Mouse (Mus musculus): Measurements from ENCODE around the gene Gstcd. TPM values are rescaled to one million over a fixed set of nuclear protein-coding genes. Genes with fewer than 3 reads are reported as not detected.

The Gstcd gene
- total RNA-seq, 1 experiment = 24.2 TPM

DNA sequence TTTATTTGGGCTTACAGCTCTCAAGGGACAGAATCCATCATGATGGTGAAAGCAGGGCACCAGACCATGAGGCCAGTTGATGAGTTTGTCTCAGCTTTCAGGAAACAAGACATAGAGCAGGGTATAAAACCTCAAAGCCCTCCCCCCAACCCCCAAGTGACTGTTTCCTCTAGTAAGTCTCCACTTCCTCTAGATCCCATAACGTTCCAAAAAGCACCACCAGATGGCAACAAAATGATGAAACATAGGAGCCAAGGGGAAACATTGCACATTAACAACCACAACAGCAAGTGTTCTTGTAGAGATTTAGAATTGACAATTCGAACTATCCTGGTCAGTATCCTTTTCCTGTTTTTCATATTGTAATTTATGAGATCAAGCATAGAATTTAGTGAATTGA, 19.9 kb upstream of the Gstcd start:
- no peak overlapping the region for H3K27ac ChIP-seq (ENCODE audit: insufficient read depth, low read depth, low read length, poor library complexity, severe bottlenecking)
- H3K4me1 ChIP-seq (ENCODE audit: control insufficient read depth in 2 of 2, insufficient read depth in 2 of 2, low read length in 2 of 2, poor library complexity in 1 of 2) = no peaks in the 10 kb centered on the region
- H3K9ac ChIP-seq (ENCODE audit: insufficient read depth, low read depth, low read length, poor library complexity, severe bottlenecking) = no peak overlapping the region
- no peaks in the 10 kb centered on the region for H3K9me3 ChIP-seq (ENCODE audit: control insufficient read depth, insufficient read depth, low read depth, low read length)
- peak; percentile 29 for DNase-seq (ENCODE audit: low read depth, low spot score)
- no peak overlapping the region for H3K4me3 ChIP-seq (ENCODE audit: insufficient read depth in 1 of 2, low read depth in 1 of 2, low read length in 2 of 2, poor library complexity in 1 of 2, severe bottlenecking in 1 of 2)
- peaks cover 6% of the 10 kb centered on the region for H3K36me3 ChIP-seq (ENCODE audit: control insufficient read depth, insufficient read depth, low read length, poor library complexity, severe bottlenecking)
- TF ChIP-seq HCFC1 (IDR thresholded peaks at IDR 0.05; ENCODE audit: borderline replicate concordance, insufficient read depth, low read length) (no peak), ZC3H11A (IDR thresholded peaks at IDR 0.05; ENCODE audit: borderline replicate concordance, low read depth, low read length) (no peak), ZNF384 (IDR thresholded peaks at IDR 0.05; ENCODE audit: low read depth, low read length) (no peak), CHD2 (IDR thresholded peaks at IDR 0.05; ENCODE audit: low read depth, low read length) (no peak), MAFK (IDR thresholded peaks at IDR 0.05; ENCODE audit: insufficient read depth, low read depth, low read length) (no peak)
- in situ Hi-C loops (cut with MboI; ENCODE audit: low sequenced_read_pairs in 2 of 2, unreplicated experiment in 2 of 2) = no loop called here

DNA sequence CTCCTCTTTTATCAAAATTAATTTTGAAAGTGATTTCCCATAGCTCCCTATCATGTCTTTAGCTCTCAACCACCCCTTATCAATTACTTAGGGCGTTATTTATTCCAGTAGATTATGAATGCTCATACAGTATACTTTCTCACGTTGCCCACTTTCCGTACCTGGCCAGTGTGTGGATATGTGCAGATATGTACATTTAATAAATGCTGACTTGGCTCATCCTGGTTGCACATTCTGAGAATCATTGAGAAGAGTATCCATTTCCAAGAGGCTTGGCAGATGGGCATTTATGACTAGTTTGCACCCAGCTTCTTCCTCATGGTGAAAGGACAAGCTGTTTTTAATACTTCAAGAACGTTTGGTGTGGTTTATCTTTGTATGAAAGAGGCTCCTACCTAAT, 18.0 kb upstream of the Gstcd start:
- DNase-seq (ENCODE audit: low read depth, low spot score) = no peak
- Histone ChIP-seq H3K9ac (ENCODE audit: insufficient read depth, low read depth, low read length, poor library complexity, severe bottlenecking) (no peak overlapping the region), H3K27ac (ENCODE audit: insufficient read depth, low read depth, low read length, poor library complexity, severe bottlenecking) (no peak overlapping the region), H3K36me3 (ENCODE audit: control insufficient read depth, insufficient read depth, low read length, poor library complexity, severe bottlenecking) (peaks cover 6% of the 10 kb centered on the region), H3K9me3 (ENCODE audit: control insufficient read depth, insufficient read depth, low read depth, low read length) (no peaks in the 10 kb centered on the region), H3K4me1 (ENCODE audit: control insufficient read depth in 2 of 2, insufficient read depth in 2 of 2, low read length in 2 of 2, poor library complexity in 1 of 2) (no peaks in the 10 kb centered on the region), H3K4me3 (ENCODE audit: insufficient read depth in 1 of 2, low read depth in 1 of 2, low read length in 2 of 2, poor library complexity in 1 of 2, severe bottlenecking in 1 of 2) (no peak overlapping the region)
- no peak for TF ChIP-seq CHD2 (IDR thresholded peaks at IDR 0.05; ENCODE audit: low read depth, low read length)
- TF ChIP-seq ZC3H11A (IDR thresholded peaks at IDR 0.05; ENCODE audit: borderline replicate concordance, low read depth, low read length) = no peak
- TF ChIP-seq MAFK (IDR thresholded peaks at IDR 0.05; ENCODE audit: insufficient read depth, low read depth, low read length) = no peak
- no peak for TF ChIP-seq ZNF384 (IDR thresholded peaks at IDR 0.05; ENCODE audit: low read depth, low read length)
- no peak for TF ChIP-seq HCFC1 (IDR thresholded peaks at IDR 0.05; ENCODE audit: borderline replicate concordance, insufficient read depth, low read length)
- in situ Hi-C loops (cut with MboI; ENCODE audit: low sequenced_read_pairs in 2 of 2, unreplicated experiment in 2 of 2) = no loop called here

DNA sequence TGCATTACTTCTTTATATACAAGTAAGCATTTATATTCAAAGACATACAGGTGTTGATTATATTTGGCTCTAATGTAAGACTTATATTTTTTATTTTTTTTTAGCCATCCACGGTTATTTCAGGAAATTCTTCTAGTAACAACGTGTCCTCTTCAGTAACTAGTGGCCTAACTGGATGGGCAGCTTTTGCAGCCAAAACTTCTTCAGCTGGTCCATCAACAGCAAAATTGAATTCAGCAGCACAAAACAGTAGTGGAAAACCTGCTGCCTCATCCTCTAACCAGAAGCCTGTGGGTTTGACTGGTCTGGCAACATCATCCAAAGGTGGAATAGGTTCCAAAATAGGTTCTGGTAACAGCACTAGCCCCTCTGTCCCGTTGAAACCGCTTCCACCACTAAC, 16.9 kb upstream of the Gstcd start:
- Histone ChIP-seq H3K4me1 (ENCODE audit: control insufficient read depth in 2 of 2, insufficient read depth in 2 of 2, low read length in 2 of 2, poor library complexity in 1 of 2) (no peaks in the 10 kb centered on the region), H3K36me3 (ENCODE audit: control insufficient read depth, insufficient read depth, low read length, poor library complexity, severe bottlenecking) (peaks cover 11% of the 10 kb centered on the region), H3K27ac (ENCODE audit: insufficient read depth, low read depth, low read length, poor library complexity, severe bottlenecking) (no peak overlapping the region), H3K9me3 (ENCODE audit: control insufficient read depth, insufficient read depth, low read depth, low read length) (no peaks in the 10 kb centered on the region), H3K4me3 (ENCODE audit: insufficient read depth in 1 of 2, low read depth in 1 of 2, low read length in 2 of 2, poor library complexity in 1 of 2, severe bottlenecking in 1 of 2) (no peak overlapping the region), H3K9ac (ENCODE audit: insufficient read depth, low read depth, low read length, poor library complexity, severe bottlenecking) (no peak overlapping the region)
- TF ChIP-seq MAFK (IDR thresholded peaks at IDR 0.05; ENCODE audit: insufficient read depth, low read depth, low read length) (no peak), HCFC1 (IDR thresholded peaks at IDR 0.05; ENCODE audit: borderline replicate concordance, insufficient read depth, low read length) (no peak), ZC3H11A (IDR thresholded peaks at IDR 0.05; ENCODE audit: borderline replicate concordance, low read depth, low read length) (no peak), ZNF384 (IDR thresholded peaks at IDR 0.05; ENCODE audit: low read depth, low read length) (no peak), CHD2 (IDR thresholded peaks at IDR 0.05; ENCODE audit: low read depth, low read length) (no peak)
- no peak for DNase-seq (ENCODE audit: low read depth, low spot score)
- in situ Hi-C loops (cut with MboI; ENCODE audit: low sequenced_read_pairs in 2 of 2, unreplicated experiment in 2 of 2) = no loop called here

DNA sequence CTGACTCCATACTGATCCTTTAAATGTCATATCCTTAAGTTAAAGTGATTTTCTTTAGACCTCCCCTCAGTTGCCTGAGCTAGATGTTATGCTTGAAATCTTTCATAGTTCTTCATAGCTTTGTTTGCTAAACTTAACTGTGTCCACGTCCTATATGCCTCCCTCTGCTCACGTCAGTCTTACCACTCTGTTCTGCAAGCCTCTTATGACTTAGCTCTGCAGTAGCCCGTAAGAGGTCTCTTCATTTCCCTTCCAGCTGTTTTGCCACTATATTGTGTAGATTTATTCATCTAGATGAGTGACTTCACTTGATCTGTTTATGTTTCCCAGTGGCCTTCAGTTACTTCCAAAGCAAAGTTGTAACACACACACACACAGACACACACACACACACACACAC, 12.6 kb upstream of the Gstcd start:
- Histone ChIP-seq H3K9ac (ENCODE audit: insufficient read depth, low read depth, low read length, poor library complexity, severe bottlenecking) (no peak overlapping the region), H3K27ac (ENCODE audit: insufficient read depth, low read depth, low read length, poor library complexity, severe bottlenecking) (no peak overlapping the region), H3K4me3 (ENCODE audit: insufficient read depth in 1 of 2, low read depth in 1 of 2, low read length in 2 of 2, poor library complexity in 1 of 2, severe bottlenecking in 1 of 2) (no peak overlapping the region), H3K9me3 (ENCODE audit: control insufficient read depth, insufficient read depth, low read depth, low read length) (no peaks in the 10 kb centered on the region), H3K4me1 (ENCODE audit: control insufficient read depth in 2 of 2, insufficient read depth in 2 of 2, low read length in 2 of 2, poor library complexity in 1 of 2) (no peaks in the 10 kb centered on the region), H3K36me3 (ENCODE audit: control insufficient read depth, insufficient read depth, low read length, poor library complexity, severe bottlenecking) (peaks cover 17% of the 10 kb centered on the region)
- in situ Hi-C loops (cut with MboI; ENCODE audit: low sequenced_read_pairs in 2 of 2, unreplicated experiment in 2 of 2) = no loop called here
- TF ChIP-seq MAFK (IDR thresholded peaks at IDR 0.05; ENCODE audit: insufficient read depth, low read depth, low read length) (no peak), ZC3H11A (IDR thresholded peaks at IDR 0.05; ENCODE audit: borderline replicate concordance, low read depth, low read length) (no peak), ZNF384 (IDR thresholded peaks at IDR 0.05; ENCODE audit: low read depth, low read length) (no peak), CHD2 (IDR thresholded peaks at IDR 0.05; ENCODE audit: low read depth, low read length) (no peak), HCFC1 (IDR thresholded peaks at IDR 0.05; ENCODE audit: borderline replicate concordance, insufficient read depth, low read length) (no peak)
- DNase-seq (ENCODE audit: low read depth, low spot score) = no peak

DNA sequence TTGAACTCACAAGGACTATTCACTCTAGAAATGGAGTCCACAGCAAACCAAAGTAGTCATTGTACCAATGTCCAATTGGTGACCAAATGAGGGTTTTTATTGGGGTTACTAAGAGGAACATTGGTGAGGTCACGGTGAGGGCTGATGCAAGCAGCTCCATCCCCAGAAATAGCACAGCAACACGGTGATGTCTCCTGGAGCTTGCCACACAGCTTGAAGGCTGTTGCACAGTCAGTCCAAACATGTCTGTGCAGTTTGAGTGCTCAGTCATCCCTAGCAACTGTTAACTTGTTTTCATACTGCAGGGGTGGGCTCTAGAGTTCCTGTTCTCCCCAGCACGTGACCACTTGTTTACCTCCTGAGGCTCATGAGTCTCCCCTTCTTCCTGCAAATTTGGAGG, 11.9 kb upstream of the Gstcd start:
- no peaks in the 10 kb centered on the region for H3K4me1 ChIP-seq (ENCODE audit: control insufficient read depth in 2 of 2, insufficient read depth in 2 of 2, low read length in 2 of 2, poor library complexity in 1 of 2)
- no peak overlapping the region for H3K27ac ChIP-seq (ENCODE audit: insufficient read depth, low read depth, low read length, poor library complexity, severe bottlenecking)
- no peak overlapping the region for H3K9ac ChIP-seq (ENCODE audit: insufficient read depth, low read depth, low read length, poor library complexity, severe bottlenecking)
- no peak for DNase-seq (ENCODE audit: low read depth, low spot score)
- TF ChIP-seq HCFC1 (IDR thresholded peaks at IDR 0.05; ENCODE audit: borderline replicate concordance, insufficient read depth, low read length) (no peak), MAFK (IDR thresholded peaks at IDR 0.05; ENCODE audit: insufficient read depth, low read depth, low read length) (no peak), ZNF384 (IDR thresholded peaks at IDR 0.05; ENCODE audit: low read depth, low read length) (no peak), ZC3H11A (IDR thresholded peaks at IDR 0.05; ENCODE audit: borderline replicate concordance, low read depth, low read length) (no peak), CHD2 (IDR thresholded peaks at IDR 0.05; ENCODE audit: low read depth, low read length) (no peak)
- no peaks in the 10 kb centered on the region for H3K9me3 ChIP-seq (ENCODE audit: control insufficient read depth, insufficient read depth, low read depth, low read length)
- in situ Hi-C loops (cut with MboI; ENCODE audit: low sequenced_read_pairs in 2 of 2, unreplicated experiment in 2 of 2) = no loop called here
- H3K4me3 ChIP-seq (ENCODE audit: insufficient read depth in 1 of 2, low read depth in 1 of 2, low read length in 2 of 2, poor library complexity in 1 of 2, severe bottlenecking in 1 of 2) = no peak overlapping the region
- peaks cover 13% of the 10 kb centered on the region for H3K36me3 ChIP-seq (ENCODE audit: control insufficient read depth, insufficient read depth, low read length, poor library complexity, severe bottlenecking)
